Mouse (Mus musculus) hindbrain, embryonic 10.5 days (tissue): ENCODE measurements at regions not wholly inside any gene's neighbourhood (a gene's known extent, or its start where the extent isn't known, plus 50 kb on each side); places are given as distances from the start of the nearest gene placed in this dataset.

Experiments
- DNase-seq: peaks from one replicate; pipeline ENCODE4 v3.0.0-alpha.2; 2017; ENCODE audit warnings: low spot score
- H3K27ac ChIP-seq: fragments of 300-500 bp; sonication (generic); 2 replicates; pipeline ENCODE4 v1.5.1; 2016; ENCODE audit warnings: mild to moderate bottlenecking, moderate library complexity
- H3K27me3 ChIP-seq: fragments of 300-500 bp; sonication (generic); 2 replicates; pipeline ENCODE4 v1.6.1; 2016; ENCODE audit warnings: mild to moderate bottlenecking; ENCODE audit not compliant: poor library complexity, insufficient read depth, severe bottlenecking
- H3K36me3 ChIP-seq: fragments of 300-500 bp; sonication (generic); 2 replicates; pipeline ENCODE4 v1.6.1; 2016; ENCODE audit warnings: mild to moderate bottlenecking, moderate library complexity
- H3K4me1 ChIP-seq: fragments of 300-500 bp; sonication (generic); replicated peaks from 2 replicates; pipeline ENCODE4 v1.6.1; 2016; ENCODE audit warnings: mild to moderate bottlenecking
- H3K4me3 ChIP-seq: fragments of 300-500 bp; sonication (generic); 2 replicates; pipeline ENCODE4 v1.5.1; 2016; ENCODE audit warnings: mild to moderate bottlenecking, moderate library complexity
- H3K9me3 ChIP-seq: fragments of 300-500 bp; sonication (generic); 2 replicates; pipeline ENCODE4 v1.6.1; 2016; ENCODE audit warnings: mild to moderate bottlenecking, moderate library complexity
- WGBS: fragments of 180-500 bp; shearing (Covaris S2); methylation state at CpG from one replicate; pipeline ENCODE4 v1.1.7; 2016; 5-methylcytosine and 5-hydroxymethylcytosine counted together

DNA sequence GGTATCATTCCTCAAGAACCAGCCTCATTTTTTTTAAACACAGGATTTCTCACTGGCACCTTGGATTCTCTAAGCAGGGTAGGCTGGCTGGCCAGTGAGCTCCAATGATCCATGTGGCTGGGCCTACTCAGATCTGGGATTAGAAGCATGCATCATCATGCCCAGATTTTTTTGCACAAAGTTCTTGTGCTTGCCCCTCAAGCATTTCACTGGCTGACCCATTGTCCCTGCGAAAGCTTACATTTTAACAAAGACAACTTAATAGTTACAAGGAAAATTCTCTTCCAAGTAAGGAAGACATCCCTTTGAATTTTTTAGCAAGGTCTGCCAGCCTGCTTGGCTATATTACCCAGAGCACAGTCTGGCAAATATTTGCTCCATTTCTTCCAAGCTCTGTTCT lies 177.4 kb upstream of the Ddx18 start:
- Histone ChIP-seq H3K9me3 (no peaks in the 10 kb centered on the region), H3K27me3 (no peaks in the 10 kb centered on the region), H3K36me3 (no peaks in the 10 kb centered on the region), H3K27ac (no peak overlapping the region), H3K4me3 (no peak overlapping the region), H3K4me1 (no peaks in the 10 kb centered on the region)
- no peak for DNase-seq
- 87% methylated on average over 1 of the region's 1 CpGs for WGBS

GRCm38 (mm10) chr1:121735113-121735719 lies 167.4 kb upstream of the Ddx18 start:
- no peak overlapping the region for H3K4me3 ChIP-seq
- no peaks in the 10 kb centered on the region for H3K27me3 ChIP-seq
- H3K27ac ChIP-seq: no peak overlapping the region
- no peak for DNase-seq
- no peaks in the 10 kb centered on the region for H3K4me1 ChIP-seq
- no peaks in the 10 kb centered on the region for H3K36me3 ChIP-seq
- WGBS: 86% methylated on average over 11 of the region's 11 CpGs
- no peaks in the 10 kb centered on the region for H3K9me3 ChIP-seq

DNA sequence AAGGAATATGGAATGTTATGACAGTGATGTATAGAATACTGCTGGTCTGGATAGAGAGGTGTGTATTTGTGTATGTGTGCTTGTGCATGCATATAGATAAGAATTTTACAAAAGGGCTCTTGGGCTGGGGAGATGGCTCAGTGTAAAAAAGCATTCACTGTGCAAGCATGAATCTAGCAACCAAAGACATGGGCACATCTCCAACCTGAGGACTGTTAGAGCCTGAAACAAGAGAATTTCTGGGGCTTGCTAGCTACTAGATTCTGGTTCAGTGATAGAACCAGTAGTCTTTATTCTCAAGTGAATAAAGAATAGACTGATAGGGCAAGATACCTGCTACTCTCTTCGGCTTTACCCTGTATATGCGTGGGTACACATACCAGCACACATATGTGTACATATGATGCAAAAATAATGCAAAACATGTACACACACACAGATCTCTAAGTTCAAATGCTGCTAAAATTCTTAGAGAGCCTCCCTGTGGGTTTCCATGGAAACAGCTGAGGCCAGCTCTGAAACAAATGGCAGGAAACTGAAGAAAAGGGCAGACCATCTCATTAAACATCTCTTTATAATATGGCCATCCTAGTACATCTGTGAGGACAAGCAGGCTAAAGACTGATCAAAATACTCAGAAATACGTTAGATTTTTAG lies 166.8 kb upstream of the Ddx18 start:
- H3K4me1 ChIP-seq: no peaks in the 10 kb centered on the region
- H3K27ac ChIP-seq: no peak overlapping the region
- H3K9me3 ChIP-seq: no peaks in the 10 kb centered on the region
- H3K4me3 ChIP-seq: no peak overlapping the region
- no peaks in the 10 kb centered on the region for H3K27me3 ChIP-seq
- DNase-seq: no peak
- no peaks in the 10 kb centered on the region for H3K36me3 ChIP-seq
- 81% methylated on average over 3 of the region's 3 CpGs for WGBS

GRCm38 (mm10) chr1:121709317-121709860 lies 141.6 kb upstream of the Ddx18 start:
- 76% methylated on average over 9 of the region's 9 CpGs for WGBS
- H3K9me3 ChIP-seq: no peaks in the 10 kb centered on the region

GRCm38 (mm10) chr1:121708301-121708700 lies 140.5 kb upstream of the Ddx18 start:
- H3K4me3 ChIP-seq: no peak overlapping the region
- H3K9me3 ChIP-seq: no peaks in the 10 kb centered on the region
- H3K27me3 ChIP-seq: peaks cover 9% of the 10 kb centered on the region; the same call in 1 of the 2 replicates
- H3K27ac ChIP-seq: no peak overlapping the region
- WGBS: 65% methylated on average over 10 of the region's 10 CpGs
- DNase-seq: no peak
- H3K4me1 ChIP-seq: peaks cover 6% of the 10 kb centered on the region; the same call in 1 of the 2 replicates
- no peaks in the 10 kb centered on the region for H3K36me3 ChIP-seq

More at GRCm38 (mm10) chr1:121709317-121709860, 141.6 kb upstream of the Ddx18 start:
- H3K27ac ChIP-seq: no peak overlapping the region
- H3K27me3 ChIP-seq: peaks cover 9% of the 10 kb centered on the region; the same call in 1 of the 2 replicates
- no peaks in the 10 kb centered on the region for H3K36me3 ChIP-seq
- peaks cover 6% of the 10 kb centered on the region; the same call in 1 of the 2 replicates for H3K4me1 ChIP-seq
- DNase-seq: no peak
- H3K4me3 ChIP-seq: no peak overlapping the region

GRCm38 (mm10) chr1:121701826-121702225 lies 134.0 kb upstream of the Ddx18 start:
- Histone ChIP-seq H3K4me1 (peaks cover 2% of the 10 kb centered on the region; the same call in 1 of the 2 replicates), H3K4me3 (no peak overlapping the region), H3K36me3 (no peaks in the 10 kb centered on the region), H3K27ac (no peak overlapping the region), H3K9me3 (no peaks in the 10 kb centered on the region), H3K27me3 (0 out of 2 replicates have a peak, but pooled peaks cover 5% of the 10 kb centered on the region)
- 58% methylated on average over 7 of the region's 7 CpGs for WGBS
- DNase-seq: peak; percentile 9

- DNase-seq: no peak
- Histone ChIP-seq H3K27ac (no peak overlapping the region), H3K9me3 (no peaks in the 10 kb centered on the region), H3K4me1 (no peaks in the 10 kb centered on the region), H3K4me3 (no peak overlapping the region), H3K36me3 (no peaks in the 10 kb centered on the region), H3K27me3 (no peaks in the 10 kb centered on the region)
- WGBS: 81% methylated on average over 1 of the region's 1 CpGs
These were observed 86.1 kb upstream of the Ddx18 start for GRCm38 (mm10) chr1:121653901-121654300.

DNA sequence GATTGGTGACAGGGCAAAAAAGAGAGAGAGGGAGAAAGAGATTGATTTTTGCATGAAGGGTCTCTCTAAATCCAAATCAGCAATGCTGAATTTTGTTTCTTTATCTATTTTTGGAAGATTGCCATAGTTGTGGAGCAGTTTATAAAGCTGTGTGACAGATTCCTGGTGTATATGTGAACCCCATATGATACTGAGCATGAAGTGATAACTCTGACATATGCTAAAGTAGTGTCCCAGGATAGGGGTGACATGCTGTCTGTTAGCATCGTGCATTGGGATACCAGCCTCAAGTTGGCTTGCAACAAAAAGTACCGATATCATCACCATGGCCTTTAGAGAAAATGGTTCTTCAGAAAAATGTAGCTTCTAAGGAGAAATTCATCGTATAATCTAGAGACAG lies 82.3 kb upstream of the Ddx18 start:
- no peak overlapping the region for H3K4me3 ChIP-seq
- H3K27ac ChIP-seq: no peak overlapping the region
- 90% methylated on average over 3 of the region's 3 CpGs for WGBS
- no peak for DNase-seq
- no peaks in the 10 kb centered on the region for H3K27me3 ChIP-seq
- no peaks in the 10 kb centered on the region for H3K36me3 ChIP-seq
- no peaks in the 10 kb centered on the region for H3K9me3 ChIP-seq
- no peaks in the 10 kb centered on the region for H3K4me1 ChIP-seq

DNA sequence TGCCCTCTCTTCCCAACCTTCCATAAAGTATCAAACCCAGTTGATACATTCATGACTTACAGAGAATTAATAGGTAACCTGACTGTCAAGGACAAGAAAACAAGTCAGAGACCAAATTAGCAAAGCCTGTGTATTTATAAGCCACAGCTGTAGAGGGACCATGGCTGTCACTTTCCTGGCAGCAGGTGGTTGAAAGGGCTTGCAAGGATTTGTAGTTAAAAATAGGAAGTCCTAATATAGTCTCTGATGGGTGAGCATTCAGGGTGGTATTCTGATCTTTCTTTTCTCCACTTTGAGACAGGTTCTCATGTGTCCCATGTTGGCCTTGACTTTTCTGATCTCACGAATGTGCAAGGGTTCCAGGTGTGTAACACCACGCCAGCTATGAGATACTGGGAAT lies 63.7 kb upstream of the Ddx18 start:
- H3K9me3 ChIP-seq: no peaks in the 10 kb centered on the region
- WGBS: 85% methylated on average over 2 of the region's 2 CpGs
- H3K36me3 ChIP-seq: no peaks in the 10 kb centered on the region
- no peaks in the 10 kb centered on the region for H3K4me1 ChIP-seq
- H3K4me3 ChIP-seq: no peak overlapping the region
- H3K27ac ChIP-seq: no peak overlapping the region
- DNase-seq: no peak
- no peaks in the 10 kb centered on the region for H3K27me3 ChIP-seq

DNA sequence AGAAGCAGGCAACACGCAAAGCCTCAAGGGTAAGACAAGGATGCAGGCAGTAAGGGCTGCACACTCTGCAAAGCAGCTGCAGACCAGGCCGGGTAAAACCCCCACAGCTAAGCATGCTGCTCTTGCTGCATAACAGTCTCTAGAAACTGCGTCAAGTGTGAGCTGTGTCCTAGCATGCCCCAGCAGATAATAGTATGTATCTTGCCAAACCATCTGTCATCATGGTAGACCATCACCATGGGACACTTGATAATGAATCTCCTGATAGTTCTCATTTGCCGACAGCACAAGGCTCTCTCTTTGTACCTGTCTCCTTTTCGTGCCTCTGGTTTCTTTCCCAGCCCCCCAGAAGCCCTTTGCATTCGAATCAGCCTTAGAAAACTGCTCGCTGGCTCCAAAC lies 52.5 kb upstream of the Ddx18 start:
- H3K27me3 ChIP-seq: no peaks in the 10 kb centered on the region
- no peaks in the 10 kb centered on the region for H3K9me3 ChIP-seq
- no peak for DNase-seq
- WGBS: 73% methylated on average over 7 of the region's 7 CpGs
- H3K4me3 ChIP-seq: no peak overlapping the region
- no peaks in the 10 kb centered on the region for H3K4me1 ChIP-seq
- H3K27ac ChIP-seq: no peak overlapping the region
- H3K36me3 ChIP-seq: no peaks in the 10 kb centered on the region

DNA sequence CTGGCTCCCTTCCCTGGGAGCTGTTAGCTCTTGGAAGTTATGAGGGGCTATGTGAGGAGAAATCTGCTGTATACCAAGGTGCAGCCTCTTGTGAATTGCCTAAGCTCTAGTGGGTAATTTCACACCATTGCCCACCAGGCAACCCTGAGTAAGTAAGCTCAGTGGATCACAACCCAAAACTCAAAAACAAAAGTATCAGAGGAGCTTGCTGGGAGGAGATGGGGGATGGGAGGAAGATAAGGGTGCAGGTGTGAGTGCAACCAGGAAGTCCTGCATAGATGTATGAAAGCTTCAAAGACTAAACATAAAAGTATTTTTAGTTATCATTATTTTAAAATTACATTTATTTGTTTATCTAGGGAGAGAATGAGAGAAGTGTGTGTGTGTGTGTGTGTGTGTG lies 50.8 kb upstream of the Ddx18 start:
- Histone ChIP-seq H3K36me3 (no peaks in the 10 kb centered on the region), H3K4me1 (no peaks in the 10 kb centered on the region), H3K9me3 (no peaks in the 10 kb centered on the region), H3K27ac (no peak overlapping the region), H3K27me3 (no peaks in the 10 kb centered on the region), H3K4me3 (no peak overlapping the region)
- no peak for DNase-seq
